In genomic region chr6:108236996-108237395, GRCm38 (mm10) we compare ENCODE assay signal across 19 mouse cellular contexts. TPM values are rescaled to one million over a fixed set of nuclear protein-coding genes. Genes with fewer than 3 reads are reported as not detected.
A peak's percentile ranks its signal among the peaks of the same experiment; 100 is the strongest.
DNase-seq lines count a peak whose midpoint lies in the region; ATAC-seq and TF ChIP-seq lines count a peak whose summit lies in the region.
"Had no signal": no experiment of that assay in that cellular context is flagged by ENCODE, and none has a peak within 500 bp of the region (broad histone marks: within the 10 kb centered on the region; RNA-seq: fewer than 3 reads in every experiment).

No protein-coding gene starts in this region.

- ATAC-seq in kidney, embryonic 16.5 days (ENCODE audit: low FRiP score, low TSS enrichment), result no peak
- ATAC-seq: intestine, embryonic 15.5 days; liver, postnatal 0 days had no signal

- peak overlapping the region; percentile 51 for H3K27ac ChIP-seq in heart, adult 2 months
- peak overlapping the region; percentile 27 for H3K27ac ChIP-seq in kidney, embryonic 16.5 days (ENCODE audit: low read length)
- H3K27ac ChIP-seq in brown adipose tissue, adult 24 weeks (replicated peaks; ENCODE audit: low read depth, low read length), result peak overlapping the region; percentile 89
- H3K27ac ChIP-seq: midbrain, embryonic 13.5 days had no signal

- H3K79me2 ChIP-seq in heart, adult 2 months (replicated peaks; ENCODE audit: control insufficient read depth, insufficient read depth, low read length), result no peaks in the 10 kb centered on the region; the same call in 1 of the 2 replicates

- H3K4me3 ChIP-seq in heart, adult 2 months, result no peak overlapping the region
- no peak overlapping the region for H3K4me3 ChIP-seq in kidney, embryonic 16.5 days (ENCODE audit: low read length)
- no peak overlapping the region for H3K4me3 ChIP-seq in brown adipose tissue, adult 24 weeks (ENCODE audit: insufficient read depth, low read depth, low read length)
- H3K4me3 ChIP-seq: intestine, embryonic 15.5 days; limb, embryonic 12.5 days; midbrain, embryonic 13.5 days had no signal

- no peak for TF ChIP-seq EP300 in heart, adult 2 months (IDR thresholded peaks at IDR 0.05; ENCODE audit: insufficient read depth, low read depth, low read length)

- H3K9me3 ChIP-seq in kidney, embryonic 16.5 days (ENCODE audit: low read length), result no peaks in the 10 kb centered on the region
- H3K9me3 ChIP-seq: intestine, embryonic 15.5 days; limb, embryonic 12.5 days; megakaryocyte, embryonic 14.5 days; midbrain, embryonic 13.5 days had no signal

- peaks cover 17% of the 10 kb centered on the region for H3K36me3 ChIP-seq in heart, adult 2 months (ENCODE audit: control insufficient read depth, insufficient read depth, low read length)
- peaks cover 4% of the 10 kb centered on the region; the same call in 1 of the 2 replicates for H3K36me3 ChIP-seq in kidney, embryonic 16.5 days (ENCODE audit: insufficient read depth, low read length)
- H3K36me3 ChIP-seq: intestine, embryonic 15.5 days; limb, embryonic 12.5 days; midbrain, embryonic 13.5 days had no signal

- no peak for DNase-seq in heart, adult 2 months
- no peak for DNase-seq in heart, adult 9 months (ENCODE audit: low spot score in 2 of 2)
- DNase-seq in kidney, adult 8-10 months, result no peak
- DNase-seq in adipocyte (ENCODE audit: low spot score), result peak; percentile 50
- no peak for DNase-seq in cerebellum, postnatal 25 days
- DNase-seq: adrenal gland, adult 8-10 months; cerebellum, adult 2 months; cerebellum, postnatal 36 days; liver, postnatal 0 days; lung, postnatal 36 days; right cerebral cortex, postnatal 25 days; spleen, adult 18-20 months had no signal

- TF ChIP-seq CTCF in heart, adult 2 months (IDR thresholded peaks at IDR 0.05), result no peak

- no peak for TF ChIP-seq POLR2A in heart, adult 2 months (IDR thresholded peaks at IDR 0.05; ENCODE audit: insufficient read depth, low read depth, low read length)

- 68% methylated on average over 8 of the region's 8 CpGs for WGBS in heart, adult 2 months
- WGBS in kidney, embryonic 16.5 days, result 77% methylated on average over 8 of the region's 8 CpGs

- peaks cover 34% of the 10 kb centered on the region for H3K4me1 ChIP-seq in heart, adult 2 months (ENCODE audit: control insufficient read depth, insufficient read depth, low read length)
- peaks cover 62% of the 10 kb centered on the region for H3K4me1 ChIP-seq in kidney, embryonic 16.5 days (ENCODE audit: insufficient read depth, low read length)
- peaks cover 47% of the 10 kb centered on the region for H3K4me1 ChIP-seq in brown adipose tissue, adult 24 weeks (ENCODE audit: control insufficient read depth, insufficient read depth, insufficient read length, low read length)

- no peak overlapping the region for H3K4me2 ChIP-seq in kidney, embryonic 16.5 days (replicated peaks; ENCODE audit: low read depth, low read length)
- H3K4me2 ChIP-seq: intestine, embryonic 15.5 days; liver, embryonic 11.5 days; midbrain, embryonic 13.5 days had no signal

- no peaks in the 10 kb centered on the region for H3K27me3 ChIP-seq in heart, adult 2 months (ENCODE audit: control insufficient read depth, insufficient read depth, low read length)
- H3K27me3 ChIP-seq in kidney, embryonic 16.5 days (ENCODE audit: insufficient read depth, low read length), result no peaks in the 10 kb centered on the region
- H3K27me3 ChIP-seq: intestine, embryonic 15.5 days; limb, embryonic 12.5 days; megakaryocyte, embryonic 14.5 days; midbrain, embryonic 13.5 days had no signal

- intact Hi-C loops in heart, adult 2 months (cut with DNase I), result no loop called here

- H3K9ac ChIP-seq in heart, adult 2 months (ENCODE audit: low read depth, low read length), result no peak overlapping the region
- no peak overlapping the region for H3K9ac ChIP-seq in kidney, embryonic 16.5 days (replicated peaks; ENCODE audit: low read length)
- H3K9ac ChIP-seq: intestine, embryonic 15.5 days; limb, embryonic 12.5 days; liver, postnatal 0 days; midbrain, embryonic 13.5 days had no signal

RNA-seq across cellular contexts. Expression of gene Itpr1, which starts 24.1 kb away (rescaled TPM):
- total RNA-seq in heart, adult 2 months (2021), result 10 to 100 TPM; 37.9 to 47.6 TPM
- 14.0 and 32.8 TPM in 2 replicates for polyA plus RNA-seq in heart, adult 2 months (2012; rRNA removed)
- 24.6 and 25.2 TPM in 2 replicates for polyA plus RNA-seq in kidney, embryonic 16.5 days (2015; fragmentation: Nextera tagmentation; extraction: Ambion mirVana)
- 33.1 and 42.5 TPM in 2 replicates for polyA plus RNA-seq in brown adipose tissue, adult 24 weeks (2012; ENCODE audit: insufficient read depth, insufficient read length, missing spikeins)

RNA-seq across cellular contexts. Expression of gene Sumf1, which starts 51.6 kb away (rescaled TPM):
- total RNA-seq in heart, adult 2 months (2021), result 10 to 100 TPM; 12.1 to 13.5 TPM
- polyA plus RNA-seq in heart, adult 2 months (2012; rRNA removed), result 11.0 and 11.8 TPM in 2 replicates
- 27.1 and 27.7 TPM in 2 replicates for polyA plus RNA-seq in kidney, embryonic 16.5 days (2015; fragmentation: Nextera tagmentation; extraction: Ambion mirVana)
- 16.5 and 17.9 TPM in 2 replicates for polyA plus RNA-seq in brown adipose tissue, adult 24 weeks (2012; ENCODE audit: insufficient read depth, insufficient read length, missing spikeins)

Comparison
In these comparisons a context has a peak if more than half of its experiments do, and no peak if none do; other contexts are left out.
1. H3K27ac ChIP-seq: peak in every context shown above with its lines; median percentile 89 in brown adipose tissue, adult 24 weeks; 51 in heart, adult 2 months; 27 in kidney, embryonic 16.5 days.